ENCODE assay signal across 16 mouse cellular contexts in genomic region chr16:6715245-6715644, GRCm38 (mm10).
"Had no signal": no experiment of that assay in that cellular context is flagged by ENCODE, and none has a peak within 500 bp of the region (broad histone marks: within the 10 kb centered on the region; RNA-seq: fewer than 3 reads in every experiment).

No protein-coding gene starts in this region.

- H3K9me3 ChIP-seq: lung, embryonic 15.5 days; midbrain, embryonic 10.5 days; midbrain, embryonic 13.5 days; midbrain, embryonic 15.5 days; neural tube, embryonic 12.5 days; stomach, embryonic 15.5 days had no signal

- H3K4me2 ChIP-seq: lung, embryonic 15.5 days; midbrain, embryonic 13.5 days; midbrain, embryonic 15.5 days; neural tube, embryonic 12.5 days; stomach, embryonic 15.5 days had no signal

- H3K9ac ChIP-seq: liver, embryonic 14.5 days; lung, embryonic 15.5 days; midbrain, embryonic 13.5 days; midbrain, embryonic 15.5 days; neural tube, embryonic 12.5 days; stomach, embryonic 15.5 days had no signal

- H3K27me3 ChIP-seq: lung, embryonic 15.5 days; midbrain, embryonic 13.5 days; midbrain, embryonic 15.5 days; neural tube, embryonic 12.5 days; stomach, embryonic 15.5 days had no signal

- DNase-seq: lung, adult 18-20 months; lung, postnatal 14 days; lung, postnatal 36 days; right cerebral cortex, postnatal 14 days; thymus, adult 2 months; thymus, postnatal 25 days; thymus, postnatal 4 days had no signal

- H3K4me1 ChIP-seq: midbrain, embryonic 10.5 days; neural tube, embryonic 12.5 days; stomach, embryonic 15.5 days had no signal

- H3K4me3 ChIP-seq: lung, embryonic 15.5 days; midbrain, embryonic 10.5 days; midbrain, embryonic 13.5 days; midbrain, embryonic 15.5 days; neural tube, embryonic 12.5 days; stomach, embryonic 15.5 days had no signal

- H3K36me3 ChIP-seq: lung, embryonic 15.5 days; midbrain, embryonic 10.5 days; midbrain, embryonic 13.5 days; midbrain, embryonic 15.5 days; neural tube, embryonic 12.5 days; stomach, embryonic 15.5 days had no signal

- H3K27ac ChIP-seq: liver, embryonic 14.5 days; midbrain, embryonic 10.5 days; midbrain, embryonic 13.5 days; midbrain, embryonic 15.5 days; neural tube, embryonic 12.5 days; stomach, postnatal 0 days had no signal

- ATAC-seq: lung, postnatal 0 days; midbrain, embryonic 13.5 days; midbrain, embryonic 15.5 days had no signal
